Mouse (Mus musculus) MEL-GATA-1-ER (cell line): Measurements from ENCODE around the gene Ccr7.

Experiments
- DNase-seq: peaks from one replicate; pipeline ENCODE4 v3.0.0-alpha.2; 2012; ENCODE audit warnings: low read depth; ENCODE audit errors: extremely low read depth

Gene Ccr7

DNA sequence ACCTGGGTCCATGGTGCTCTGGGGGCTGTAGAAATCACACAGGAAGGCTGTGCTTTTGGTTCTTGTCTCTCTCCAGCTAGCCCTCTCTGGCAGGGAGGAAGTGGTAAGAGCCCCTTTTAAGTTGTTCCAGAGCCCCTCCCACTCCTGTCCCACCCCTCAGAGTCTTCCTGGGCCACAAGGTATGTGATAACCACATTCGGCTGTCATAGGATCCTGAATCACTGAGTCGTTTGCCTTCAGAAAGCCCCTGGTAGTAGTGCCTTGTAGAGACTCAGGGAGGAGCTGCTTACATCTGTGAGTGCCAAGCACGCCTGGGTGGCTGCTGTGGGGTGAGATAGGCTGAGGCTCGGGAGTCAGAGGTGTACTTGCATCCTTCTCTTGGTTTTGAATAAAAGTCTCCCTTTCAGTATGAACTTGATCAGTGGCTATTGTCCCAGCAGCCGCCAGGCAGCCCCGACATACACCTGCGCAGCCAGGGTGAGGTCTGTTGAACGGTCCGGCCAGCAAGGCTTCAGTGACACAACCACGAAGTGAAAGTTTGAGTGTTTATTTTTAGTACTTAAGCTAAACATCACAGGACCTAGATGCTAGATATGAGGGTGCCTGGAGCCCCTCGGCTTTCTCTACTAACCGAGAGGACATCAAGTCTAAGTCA lies at the start of gene Ccr7:
Ccr7 (minus strand) TSS at position 91 of the 655 bp plus-strand sequence.
- no peak for DNase-seq

DNA sequence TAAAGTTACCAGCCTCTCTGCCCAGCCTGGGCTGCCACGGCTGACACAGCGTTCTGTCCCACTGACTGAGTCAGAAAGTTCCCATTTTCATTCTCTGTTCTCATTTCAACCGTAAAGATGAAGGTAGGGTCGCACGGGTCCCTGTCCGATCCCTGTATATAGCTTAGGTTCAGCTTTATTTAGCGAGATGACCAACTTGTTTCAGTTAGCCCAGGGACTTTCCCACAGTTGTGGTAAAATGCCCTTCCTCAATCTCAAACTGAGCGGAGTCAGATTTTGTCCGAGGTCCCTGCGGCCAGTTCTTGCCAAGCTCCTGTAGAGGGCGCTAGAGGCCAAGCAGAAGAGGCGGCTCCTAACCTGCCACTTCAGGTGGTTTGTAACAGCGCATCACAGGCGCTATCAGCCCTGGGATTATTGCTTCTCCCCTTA lies 34.3 kb upstream of the Ccr7 start:
- no peak for DNase-seq

DNA sequence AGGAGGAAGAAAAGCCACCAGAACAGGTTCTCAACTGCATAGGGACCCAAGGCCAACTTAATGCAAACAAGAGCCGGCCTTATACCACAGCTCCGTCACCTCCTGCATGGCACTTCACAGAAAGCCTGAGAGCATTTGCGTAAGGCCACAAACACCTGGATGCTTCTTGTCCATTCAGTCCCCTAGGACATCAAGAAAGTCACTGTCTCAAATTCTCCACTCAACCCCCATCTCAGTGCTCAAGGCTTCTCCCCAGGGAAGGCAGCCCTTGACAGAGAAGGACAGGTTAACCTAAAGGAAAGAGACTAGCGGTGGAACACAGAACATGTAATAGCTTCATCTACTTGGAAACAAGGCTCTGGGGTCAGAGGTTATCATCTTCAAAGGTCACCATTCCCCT lies 32.5 kb upstream of the Ccr7 start:
- no peak for DNase-seq

DNA sequence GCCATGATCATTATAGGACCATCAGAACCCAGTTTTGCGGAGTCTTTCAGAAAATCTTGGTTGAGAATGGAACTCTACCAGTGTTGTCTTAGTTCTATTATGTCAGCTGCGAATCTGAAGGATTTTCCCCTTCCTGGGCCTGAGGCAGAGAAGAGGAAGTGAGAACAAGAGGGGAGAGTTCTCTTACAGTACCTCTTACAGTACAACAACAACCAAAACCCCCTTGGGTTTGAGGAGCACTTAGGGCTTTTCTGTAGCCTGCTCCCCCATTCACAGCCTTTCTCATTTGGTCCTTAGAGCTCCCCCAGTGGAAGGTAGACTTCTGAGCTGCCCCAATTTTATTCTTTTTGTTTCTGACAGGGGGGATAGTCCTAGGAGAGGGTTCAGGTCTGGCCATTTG lies 32.0 kb upstream of the Ccr7 start:
- DNase-seq, result no peak

DNA sequence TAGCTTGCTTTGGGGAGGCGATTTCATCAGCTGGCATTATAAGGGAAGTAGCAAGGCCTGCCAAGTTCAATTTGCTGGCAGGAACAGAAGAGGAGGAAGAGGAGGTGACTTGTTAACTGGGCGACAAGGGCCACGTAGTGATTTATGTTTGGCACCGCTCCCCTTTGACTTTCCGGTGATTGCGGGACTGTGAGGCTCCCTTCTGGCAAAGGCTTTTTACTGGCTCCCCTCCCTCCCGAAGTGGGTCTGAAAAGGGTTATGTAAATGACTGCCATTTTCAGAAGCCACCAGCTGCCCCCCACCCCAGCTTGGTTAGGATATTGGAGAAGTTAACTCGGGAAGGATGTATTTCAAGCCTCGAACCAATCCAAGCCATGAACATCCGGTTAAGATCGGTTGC lies 27.7 kb upstream of the Ccr7 start:
- DNase-seq, result no peak

DNA sequence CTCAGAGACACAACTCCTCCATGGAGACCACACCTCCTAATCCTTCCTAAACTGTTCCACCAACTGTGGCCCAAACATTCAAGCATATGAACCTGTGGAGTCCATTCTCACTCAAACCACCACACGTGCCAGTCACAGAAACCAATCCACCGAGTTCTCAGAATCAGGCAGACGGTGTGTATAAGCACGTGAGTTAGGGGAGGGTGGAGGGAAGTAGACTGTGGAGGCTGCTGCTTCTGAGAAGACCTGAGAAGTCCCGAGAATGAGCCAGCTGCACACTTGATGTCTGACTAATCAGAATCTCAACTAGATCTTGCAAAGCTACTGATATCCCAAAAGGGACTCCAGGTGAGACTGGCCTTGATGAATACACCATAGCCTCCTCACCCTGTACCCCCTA lies 25.2 kb upstream of the Ccr7 start:
- no peak for DNase-seq

DNA sequence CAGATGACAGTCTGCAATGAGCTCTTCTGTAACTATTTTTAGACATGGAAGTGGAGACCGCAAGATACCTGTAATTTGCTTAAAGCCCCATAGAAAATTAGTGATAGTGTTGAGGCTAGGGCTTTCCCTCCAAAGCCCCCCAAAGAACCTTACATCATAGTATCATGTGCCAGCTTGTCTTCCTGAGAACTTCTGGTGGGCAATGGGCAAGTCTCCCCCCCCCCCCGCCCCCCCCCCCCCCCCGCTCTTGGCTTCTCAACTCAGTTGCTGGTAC lies 23.0 kb upstream of the Ccr7 start:
- no peak for DNase-seq

DNA sequence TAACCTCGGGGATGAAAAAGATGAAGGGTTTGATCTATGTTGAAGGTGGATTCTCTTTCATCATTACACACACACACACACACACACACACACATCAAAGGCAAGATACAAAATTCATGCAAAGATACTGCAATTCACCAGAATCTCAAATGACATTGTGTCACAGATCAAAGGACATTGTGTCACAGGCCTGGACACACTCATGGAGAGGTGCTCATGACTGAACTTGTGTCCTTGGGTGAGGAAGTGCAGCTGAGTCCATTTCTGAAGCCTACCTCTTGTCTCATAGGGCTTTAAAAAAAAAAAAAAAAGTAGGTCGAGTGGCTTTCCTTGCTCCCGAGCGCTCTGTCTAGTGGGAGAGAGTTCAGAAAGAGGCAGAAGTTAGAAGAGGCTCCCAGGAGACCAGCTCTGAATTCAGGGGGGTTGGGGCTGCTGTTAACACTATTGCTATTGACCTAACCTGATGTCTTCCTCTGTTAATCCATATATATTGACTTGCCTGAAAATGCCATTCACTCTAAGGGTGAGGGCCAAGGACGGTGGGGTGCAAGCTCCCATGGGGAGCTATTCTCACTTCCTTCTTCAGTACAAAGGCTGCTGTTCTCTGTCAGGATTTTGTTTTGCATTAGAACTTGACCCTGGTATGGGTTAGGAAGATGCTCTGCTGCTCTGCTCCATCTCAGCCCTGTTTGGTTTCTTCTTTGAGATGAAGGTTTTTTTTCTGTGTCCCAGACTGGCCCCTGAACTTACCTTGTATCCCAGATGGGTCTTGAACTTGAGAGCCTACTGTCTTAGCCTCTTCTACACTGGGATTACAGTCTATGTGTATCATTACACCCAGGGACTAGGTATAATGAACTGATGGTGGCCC lies 22.4 kb upstream of the Ccr7 start:
- no peak for DNase-seq

DNA sequence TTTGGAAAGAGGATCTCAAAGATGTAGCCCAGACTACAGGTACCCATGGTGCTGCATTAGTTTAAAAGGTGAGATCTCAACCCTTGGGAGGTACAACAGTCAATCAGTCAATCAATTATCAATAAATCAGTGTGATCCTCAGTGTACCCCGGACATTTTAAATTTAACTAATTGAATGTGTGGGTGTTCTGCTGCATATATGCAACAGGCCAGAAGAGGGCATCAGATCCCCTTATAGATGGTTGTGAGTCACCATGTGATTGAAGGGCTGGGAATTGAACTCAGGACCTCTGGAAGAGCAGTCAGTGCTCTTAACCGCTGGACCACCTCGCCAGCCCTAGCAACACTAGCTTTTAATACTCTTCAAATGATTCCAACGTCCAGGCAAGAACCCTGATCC lies 17.1 kb upstream of the Ccr7 start:
- no peak for DNase-seq

DNA sequence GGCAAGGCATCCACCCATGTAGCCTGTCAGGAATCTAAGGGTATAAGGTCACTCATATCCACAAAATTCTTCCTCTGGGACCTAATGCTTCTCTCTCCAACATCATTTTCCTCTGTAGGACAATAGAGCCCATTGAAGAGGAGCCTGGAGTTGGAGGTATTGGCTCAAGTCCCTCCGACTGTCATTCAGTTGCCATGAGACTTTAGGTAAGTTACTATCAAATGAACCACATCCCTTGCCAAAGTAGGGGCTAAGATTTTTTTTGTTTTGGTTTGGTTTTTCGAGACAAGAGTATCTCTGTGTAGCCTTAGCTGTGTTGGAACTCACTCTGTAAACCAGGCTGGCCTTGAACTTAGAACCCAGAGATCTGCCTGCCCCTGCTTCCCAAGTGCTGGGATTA lies 16.6 kb upstream of the Ccr7 start:
- DNase-seq, result no peak

DNA sequence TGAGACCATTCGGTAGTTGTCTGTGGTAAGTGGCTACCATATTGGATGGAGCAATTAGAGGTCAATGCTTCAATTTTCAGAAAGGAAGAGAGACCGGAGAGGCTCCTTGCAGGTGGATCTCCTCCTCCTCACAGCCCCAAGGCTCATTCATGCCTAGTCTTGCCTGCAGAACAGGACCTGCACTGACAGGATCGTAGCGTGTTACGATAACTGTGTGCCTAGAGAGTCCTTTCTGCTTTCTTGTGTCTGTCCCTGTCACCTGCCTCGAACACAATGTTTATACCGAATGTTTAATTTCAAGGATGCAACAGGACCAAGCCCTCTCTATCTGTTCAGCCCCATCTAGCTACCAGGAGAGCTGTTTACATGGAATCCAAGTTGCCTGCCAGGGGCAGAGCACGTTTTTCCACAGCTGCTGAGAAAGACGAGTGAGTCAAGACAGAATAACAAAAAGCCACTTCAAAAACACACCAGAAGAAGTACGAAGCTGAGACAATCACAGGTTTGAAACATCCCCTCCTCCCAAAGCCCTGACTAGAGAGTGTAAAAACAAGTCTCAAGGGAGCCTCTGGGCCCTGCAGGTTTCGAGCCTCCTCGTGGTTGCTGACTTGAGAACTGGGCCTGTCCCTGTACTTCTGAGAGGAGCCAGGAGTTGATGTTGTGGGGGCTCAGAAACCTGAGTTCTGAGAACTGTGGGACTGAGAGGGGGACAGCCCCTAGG lies 15.8 kb upstream of the Ccr7 start:
- no peak for DNase-seq

DNA sequence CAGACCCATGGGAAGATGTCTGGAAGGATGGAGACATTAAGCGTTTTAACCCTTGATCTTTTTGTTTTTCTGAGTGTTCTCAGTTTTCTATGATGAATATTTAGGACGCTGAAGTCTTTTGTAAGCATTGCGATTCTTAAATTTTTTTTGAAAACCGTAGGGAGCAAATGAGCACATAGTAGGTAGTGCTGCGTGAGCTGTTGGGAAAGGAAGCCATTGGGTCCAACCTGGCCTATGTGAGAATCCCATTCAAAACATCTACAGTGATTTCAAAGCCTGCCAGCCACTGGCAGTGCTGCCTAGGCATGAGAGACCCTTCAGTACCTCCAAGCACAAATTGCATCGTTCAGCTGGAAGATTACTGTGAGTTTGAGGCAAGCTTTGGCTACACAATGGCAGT lies 15.1 kb upstream of the Ccr7 start:
- no peak for DNase-seq

DNA sequence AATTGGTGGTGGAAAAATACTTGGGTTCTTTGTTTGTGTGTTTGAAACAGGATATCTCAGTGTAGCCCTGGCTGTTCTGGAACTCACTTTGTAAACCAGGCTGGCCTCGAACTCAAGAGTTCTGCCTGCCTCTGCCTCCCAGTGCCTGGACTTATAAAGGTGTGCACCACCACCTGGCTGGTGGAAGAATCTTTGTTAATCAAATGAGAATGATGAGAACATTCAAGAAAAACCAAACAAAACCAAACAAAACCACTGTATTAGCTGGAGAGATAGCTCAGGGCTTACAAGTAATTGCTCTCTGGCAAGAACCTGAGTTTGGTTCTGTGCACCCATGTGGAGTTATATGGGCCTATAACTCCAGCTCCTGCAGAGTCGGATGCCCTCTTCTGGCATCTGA lies 14.6 kb upstream of the Ccr7 start:
- DNase-seq, result no peak

DNA sequence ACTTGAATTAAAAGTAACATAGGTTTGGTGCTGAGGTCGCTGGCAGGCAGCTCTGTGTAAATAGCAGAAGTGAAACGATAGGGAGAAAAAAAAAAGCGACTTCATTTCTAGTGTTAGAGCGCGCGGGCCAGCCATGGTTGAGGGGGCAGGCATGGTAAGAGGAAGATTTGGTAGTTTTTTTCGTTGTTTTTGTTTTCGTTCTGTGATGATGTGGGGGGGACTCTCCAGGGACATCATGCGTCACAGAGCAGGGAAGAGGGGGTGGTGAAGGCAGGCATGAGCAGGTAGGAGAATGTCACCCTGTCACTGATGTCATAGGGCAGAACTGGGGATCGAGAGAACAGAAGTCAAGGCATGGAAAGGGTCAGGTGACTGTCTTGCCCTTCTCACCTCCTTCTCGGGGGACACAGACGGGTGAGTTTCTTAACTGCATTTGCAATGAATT lies 13.2 kb upstream of the Ccr7 start:
- DNase-seq, result no peak

DNA sequence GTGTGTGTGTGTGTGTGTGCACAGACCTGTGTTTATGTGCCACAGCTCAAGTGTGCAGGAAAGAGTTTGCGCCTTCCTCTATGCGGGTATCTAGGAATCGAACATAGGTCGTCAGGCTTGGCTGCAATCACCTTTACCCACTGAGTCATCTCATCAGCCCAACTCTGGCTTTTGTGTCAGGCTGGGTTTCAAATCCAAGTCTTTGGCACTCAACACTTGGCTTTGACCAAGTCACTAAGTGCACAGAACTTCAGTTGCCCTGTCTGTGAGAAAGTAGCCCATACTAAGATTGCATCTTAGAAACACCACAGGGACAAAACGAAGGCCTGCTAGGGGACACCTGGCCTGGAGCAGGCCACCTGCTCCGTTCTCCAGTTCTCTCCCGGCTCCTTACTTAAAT lies 12.7 kb upstream of the Ccr7 start:
- DNase-seq, result no peak

DNA sequence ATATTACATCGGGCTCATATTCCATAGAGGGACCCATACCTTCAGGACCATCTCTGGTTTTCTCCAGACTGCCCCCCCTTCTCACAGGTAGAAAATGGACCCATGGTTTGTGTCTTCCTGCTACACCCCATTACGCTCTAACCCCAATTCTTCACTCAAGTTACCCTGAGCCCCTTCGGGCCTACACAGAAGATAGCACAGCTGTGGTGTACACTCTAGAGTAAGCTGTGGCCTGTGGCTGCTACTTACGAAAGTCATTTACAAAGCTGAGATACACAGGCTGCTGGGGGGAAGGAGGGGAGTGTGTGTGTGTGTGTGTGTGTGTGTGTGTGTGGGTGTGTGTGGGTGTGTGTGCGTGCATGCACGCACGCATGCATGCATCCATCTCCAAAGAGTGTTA lies 11.4 kb upstream of the Ccr7 start:
- DNase-seq, result no peak

DNA sequence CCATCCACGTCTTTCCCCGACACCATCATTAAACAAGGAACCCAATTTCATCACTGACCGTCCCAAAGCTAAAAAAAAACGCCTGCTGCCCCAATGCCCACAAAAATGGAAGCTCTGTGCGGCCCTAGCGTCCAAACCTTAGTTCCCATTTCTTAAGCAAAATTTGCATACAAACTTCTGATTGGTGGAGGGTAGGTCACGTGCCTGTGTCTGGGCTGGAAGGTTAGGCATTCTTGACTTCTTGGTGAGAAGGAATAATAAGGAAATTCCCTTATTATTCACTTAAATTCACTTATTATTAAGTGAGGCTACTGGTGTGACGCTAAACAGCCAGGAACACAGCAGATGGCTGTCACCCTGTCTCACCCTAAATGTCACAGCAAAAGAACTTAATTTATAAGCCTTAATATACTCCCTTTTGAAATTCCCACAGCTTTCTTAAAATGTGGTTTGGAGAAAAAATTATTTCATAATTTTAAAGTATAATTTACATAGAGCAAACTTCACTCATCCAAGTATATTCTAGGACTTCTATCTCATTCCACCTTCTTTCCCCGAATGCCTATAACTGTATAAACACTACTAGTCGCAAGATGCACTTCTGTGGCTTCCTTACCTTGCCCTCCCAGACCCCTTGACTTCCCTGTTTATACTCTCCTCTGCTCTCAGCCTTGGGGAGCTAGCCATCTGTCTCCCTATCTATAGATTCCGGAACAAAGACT lies 10.3 kb upstream of the Ccr7 start:
- peak; percentile 90 for DNase-seq

DNA sequence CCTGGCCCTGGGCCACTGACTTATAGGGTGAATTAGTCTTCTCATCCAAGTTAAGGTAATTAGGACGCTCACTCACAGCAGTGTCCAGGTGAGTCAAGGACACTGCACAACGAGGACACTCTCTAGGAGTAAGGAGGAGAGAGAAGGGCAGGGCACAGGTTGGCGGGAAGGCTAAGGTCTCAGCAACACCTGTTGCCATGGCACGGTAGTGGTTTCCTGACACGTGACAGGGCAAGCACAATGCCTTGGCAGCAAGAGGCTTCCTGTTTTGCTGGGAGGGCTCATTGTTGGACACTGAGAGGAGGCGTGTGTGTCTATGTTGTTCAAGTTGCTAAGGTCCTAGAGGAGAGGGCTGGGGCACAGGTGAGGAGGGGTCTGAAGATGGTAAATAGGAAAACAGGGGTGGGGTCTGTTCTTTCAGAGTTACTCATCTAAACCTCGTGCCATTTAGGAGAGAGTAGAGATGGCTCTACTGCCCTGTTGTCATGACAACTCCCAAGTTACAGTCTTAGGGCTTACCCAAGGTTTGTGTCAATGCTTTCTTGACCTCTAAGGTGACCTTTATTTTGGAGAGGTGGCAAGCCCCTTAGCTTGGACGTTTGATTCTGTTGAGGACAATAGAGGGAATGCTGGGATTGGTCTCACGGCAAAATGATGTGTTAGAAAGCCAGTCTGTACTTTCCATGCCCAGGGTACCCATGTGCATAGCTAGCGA lies 8.3 kb upstream of the Ccr7 start:
- no peak for DNase-seq

DNA sequence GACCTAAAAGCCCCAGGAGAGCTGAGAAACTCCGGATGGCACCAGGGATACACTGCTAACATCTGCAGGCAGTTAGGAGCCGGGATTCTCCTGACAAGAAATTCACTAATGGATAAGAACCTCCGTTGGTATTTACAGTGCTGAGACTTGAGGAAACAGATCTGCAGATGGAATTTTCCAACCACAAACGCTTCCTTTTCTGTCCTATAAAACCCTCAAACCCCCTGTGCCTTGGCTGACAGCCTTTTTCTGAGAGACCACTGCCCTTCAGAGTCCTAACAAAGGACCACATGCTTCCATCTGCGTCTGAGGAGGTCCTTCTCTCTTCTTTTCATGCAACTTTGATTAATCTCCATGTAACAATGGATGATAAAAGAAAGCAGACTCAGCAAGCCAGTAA lies 6.8 kb upstream of the Ccr7 start:
- no peak for DNase-seq

DNA sequence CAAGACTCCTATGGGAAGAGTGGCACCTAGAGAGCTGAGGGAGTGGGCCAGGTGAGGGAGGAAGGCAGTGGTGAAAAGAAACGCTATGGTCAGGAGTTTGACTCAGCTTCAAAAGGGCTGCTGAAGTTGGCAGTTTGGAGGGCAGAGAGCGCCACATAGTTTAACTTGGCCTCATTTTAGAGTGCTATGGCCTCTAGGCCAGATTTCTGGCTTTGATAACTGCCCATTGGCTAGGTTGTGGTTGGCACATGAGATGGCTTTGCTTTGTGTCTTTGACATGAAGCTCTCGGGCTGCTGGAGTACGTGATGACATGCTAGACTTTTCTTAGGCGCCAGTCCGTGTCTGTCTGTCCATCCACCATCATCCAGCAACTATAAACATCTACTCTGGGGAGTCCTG lies 5.4 kb upstream of the Ccr7 start:
- no peak for DNase-seq

DNA sequence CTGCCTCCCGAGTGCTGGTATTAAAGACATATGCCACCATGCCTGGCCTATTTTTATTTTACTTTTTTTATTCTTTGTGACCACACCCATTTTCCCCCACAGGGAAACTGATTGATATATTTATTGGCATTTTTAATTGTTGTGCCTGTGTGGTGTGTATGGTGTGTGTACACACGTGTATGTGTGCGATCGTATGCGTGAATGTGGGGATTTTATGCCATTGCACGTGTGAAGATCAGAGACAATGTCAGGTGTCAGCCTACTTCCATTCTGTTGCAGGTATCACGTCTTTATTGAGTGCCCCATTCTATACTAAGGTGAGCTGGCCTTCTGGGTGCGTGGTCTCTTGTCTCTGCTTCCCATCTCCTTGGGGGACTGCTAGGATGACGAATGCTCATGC lies 940 bp upstream of the Ccr7 start:
- no peak for DNase-seq
